Mouse (Mus musculus): ENCODE results near the gene Eps8l2. TPM values are rescaled to one million over a fixed set of nuclear protein-coding genes. Genes with fewer than 3 reads are reported as not detected.
A peak's percentile ranks its signal among the peaks of the same experiment; 100 is the strongest.

The Eps8l2 gene
- polyA plus RNA-seq, 1 experiment from 2014 or later, result 1.4 TPM

- no peaks in the 10 kb centered on the region for H3K9me3 ChIP-seq
- no peak overlapping the region for H3K27ac ChIP-seq (replicated peaks)
- H3K4me1 ChIP-seq, result peaks cover 7% of the 10 kb centered on the region
- no peak for ATAC-seq (ENCODE audit: extremely low read depth, insufficient number of reproducible peaks, low FRiP score, low TSS enrichment)
- H3K27me3 ChIP-seq (replicated peaks), result no peaks in the 10 kb centered on the region
- H3K4me3 ChIP-seq, result no peak overlapping the region
- no peak overlapping the region for H3K9ac ChIP-seq
- peaks cover 34% of the 10 kb centered on the region for H3K36me3 ChIP-seq
- WGBS, result 79% methylated on average over 6 of the region's 6 CpGs
- no peak overlapping the region for H3K4me2 ChIP-seq
These were observed 6.7 kb upstream of the Eps8l2 start for GRCm38 (mm10) chr7:141331990-141332389.

- no peak overlapping the region for H3K9ac ChIP-seq
- WGBS, result 81% methylated on average over 2 of the region's 2 CpGs
- H3K9me3 ChIP-seq, result no peaks in the 10 kb centered on the region
- peaks cover 26% of the 10 kb centered on the region for H3K27me3 ChIP-seq (replicated peaks)
- peaks cover 11% of the 10 kb centered on the region for H3K4me1 ChIP-seq
- ATAC-seq (ENCODE audit: extremely low read depth, insufficient number of reproducible peaks, low FRiP score, low TSS enrichment), result no peak
- H3K4me2 ChIP-seq, result no peak overlapping the region
- peaks cover 34% of the 10 kb centered on the region for H3K36me3 ChIP-seq
- no peak overlapping the region for H3K4me3 ChIP-seq
- no peak overlapping the region for H3K27ac ChIP-seq (replicated peaks)
These were observed 3.6 kb upstream of the Eps8l2 start for GRCm38 (mm10) chr7:141335044-141335579.

GRCm38 (mm10) chr7:141335682-141336081, 3.0 kb upstream of the Eps8l2 start:
- ATAC-seq (ENCODE audit: extremely low read depth, insufficient number of reproducible peaks, low FRiP score, low TSS enrichment), result no peak
- peaks cover 34% of the 10 kb centered on the region for H3K36me3 ChIP-seq

GRCm38 (mm10) chr7:141336296-141336695, 2.4 kb upstream of the Eps8l2 start:
- peaks cover 28% of the 10 kb centered on the region for H3K27me3 ChIP-seq (replicated peaks)
- WGBS, result 67% methylated on average over 3 of the region's 3 CpGs
- peaks cover 34% of the 10 kb centered on the region for H3K36me3 ChIP-seq
- no peaks in the 10 kb centered on the region for H3K9me3 ChIP-seq
- peaks cover 11% of the 10 kb centered on the region for H3K4me1 ChIP-seq
- H3K9ac ChIP-seq, result peak overlapping the region; percentile 7; the same call in 1 of the 2 replicates
- no peak overlapping the region for H3K4me2 ChIP-seq
- no peak for ATAC-seq (ENCODE audit: extremely low read depth, insufficient number of reproducible peaks, low FRiP score, low TSS enrichment)
- no peak overlapping the region for H3K27ac ChIP-seq (replicated peaks)
- H3K4me3 ChIP-seq, result no peak overlapping the region

More at GRCm38 (mm10) chr7:141335682-141336081, 3.0 kb upstream of the Eps8l2 start:
- Histone ChIP-seq H3K4me1 (peaks cover 11% of the 10 kb centered on the region), H3K4me2 (no peak overlapping the region), H3K27me3 (replicated peaks) (peaks cover 28% of the 10 kb centered on the region), H3K9ac (no peak overlapping the region), H3K4me3 (no peak overlapping the region), H3K9me3 (no peaks in the 10 kb centered on the region), H3K27ac (replicated peaks) (no peak overlapping the region)
- WGBS, result 86% methylated on average over 4 of the region's 4 CpGs

GRCm38 (mm10) chr7:141337716-141338416, 814 bp upstream of the Eps8l2 start:
- no peaks in the 10 kb centered on the region for H3K9me3 ChIP-seq
- no peak overlapping the region for H3K4me2 ChIP-seq
- no peak overlapping the region for H3K9ac ChIP-seq
- H3K27me3 ChIP-seq (replicated peaks), result peaks cover 28% of the 10 kb centered on the region
- no peak for ATAC-seq (ENCODE audit: extremely low read depth, insufficient number of reproducible peaks, low FRiP score, low TSS enrichment)
- H3K36me3 ChIP-seq, result peaks cover 29% of the 10 kb centered on the region
- 60% methylated on average over 3 of the region's 3 CpGs for WGBS
- H3K4me3 ChIP-seq, result no peak overlapping the region
- H3K4me1 ChIP-seq, result peaks cover 11% of the 10 kb centered on the region
- no peak overlapping the region for H3K27ac ChIP-seq (replicated peaks)

GRCm38 (mm10) chr7:141339215-141339920, 688 bp downstream of the Eps8l2 start:
- no peak overlapping the region for H3K27ac ChIP-seq (replicated peaks)
- H3K36me3 ChIP-seq, result peaks cover 14% of the 10 kb centered on the region
- peak overlapping the region; percentile 77 for H3K9ac ChIP-seq
- H3K4me2 ChIP-seq, result peak overlapping the region; percentile 69
- H3K4me3 ChIP-seq, result peak overlapping the region; percentile 30
- H3K9me3 ChIP-seq, result no peaks in the 10 kb centered on the region
- ATAC-seq (ENCODE audit: extremely low read depth, insufficient number of reproducible peaks, low FRiP score, low TSS enrichment), result no peak
- 29% methylated on average over 20 of the region's 20 CpGs for WGBS
- H3K4me1 ChIP-seq, result peaks cover 11% of the 10 kb centered on the region
- H3K27me3 ChIP-seq (replicated peaks), result peaks cover 28% of the 10 kb centered on the region

GRCm38 (mm10) chr7:141340023-141340422, 1.3 kb downstream of the Eps8l2 start:
- H3K4me2 ChIP-seq, result no peak overlapping the region
- H3K27ac ChIP-seq (replicated peaks), result no peak overlapping the region
- H3K27me3 ChIP-seq (replicated peaks), result peaks cover 28% of the 10 kb centered on the region
- peak overlapping the region; percentile 30; the same call in 1 of the 2 replicates for H3K9ac ChIP-seq
- 81% methylated on average over 7 of the region's 7 CpGs for WGBS
- peaks cover 7% of the 10 kb centered on the region for H3K36me3 ChIP-seq
- H3K4me3 ChIP-seq, result no peak overlapping the region
- H3K4me1 ChIP-seq, result peaks cover 11% of the 10 kb centered on the region
- ATAC-seq (ENCODE audit: extremely low read depth, insufficient number of reproducible peaks, low FRiP score, low TSS enrichment), result no peak
- no peaks in the 10 kb centered on the region for H3K9me3 ChIP-seq

- Histone ChIP-seq H3K27ac (replicated peaks) (no peak overlapping the region), H3K4me3 (no peak overlapping the region), H3K9ac (peak overlapping the region; percentile 30; the same call in 1 of the 2 replicates), H3K9me3 (no peaks in the 10 kb centered on the region), H3K4me1 (peaks cover 11% of the 10 kb centered on the region), H3K27me3 (replicated peaks) (peaks cover 28% of the 10 kb centered on the region), H3K4me2 (no peak overlapping the region), H3K36me3 (peaks cover 7% of the 10 kb centered on the region)
- ATAC-seq (ENCODE audit: extremely low read depth, insufficient number of reproducible peaks, low FRiP score, low TSS enrichment), result no peak
- 72% methylated on average over 6 of the region's 6 CpGs for WGBS
These were observed 1.8 kb downstream of the Eps8l2 start for GRCm38 (mm10) chr7:141340476-141340875.

- no peak for ATAC-seq (ENCODE audit: extremely low read depth, insufficient number of reproducible peaks, low FRiP score, low TSS enrichment)
- H3K9me3 ChIP-seq, result no peaks in the 10 kb centered on the region
- no peaks in the 10 kb centered on the region for H3K36me3 ChIP-seq
- H3K27me3 ChIP-seq (replicated peaks), result peaks cover 28% of the 10 kb centered on the region
- WGBS, result 74% methylated on average over 10 of the region's 10 CpGs
- H3K4me3 ChIP-seq, result no peak overlapping the region
- no peak overlapping the region for H3K4me2 ChIP-seq
- H3K27ac ChIP-seq (replicated peaks), result no peak overlapping the region
- no peak overlapping the region for H3K9ac ChIP-seq
- peaks cover 11% of the 10 kb centered on the region for H3K4me1 ChIP-seq
These were observed 3.1 kb downstream of the Eps8l2 start for GRCm38 (mm10) chr7:141341689-141342226.

GRCm38 (mm10) chr7:141343230-141343629, 4.5 kb downstream of the Eps8l2 start:
- H3K9ac ChIP-seq, result no peak overlapping the region
- no peak overlapping the region for H3K4me2 ChIP-seq
- WGBS, result 65% methylated on average over 2 of the region's 2 CpGs

GRCm38 (mm10) chr7:141343696-141344095, 5.0 kb downstream of the Eps8l2 start:
- Histone ChIP-seq H3K27ac (replicated peaks) (no peak overlapping the region), H3K36me3 (no peaks in the 10 kb centered on the region), H3K9ac (no peak overlapping the region), H3K4me1 (peaks cover 5% of the 10 kb centered on the region), H3K4me2 (no peak overlapping the region), H3K27me3 (replicated peaks) (peaks cover 14% of the 10 kb centered on the region), H3K9me3 (no peaks in the 10 kb centered on the region), H3K4me3 (no peak overlapping the region)
- 63% methylated on average over 7 of the region's 7 CpGs for WGBS
- no peak for ATAC-seq (ENCODE audit: extremely low read depth, insufficient number of reproducible peaks, low FRiP score, low TSS enrichment)

More at GRCm38 (mm10) chr7:141343230-141343629, 4.5 kb downstream of the Eps8l2 start:
- H3K4me1 ChIP-seq, result peaks cover 8% of the 10 kb centered on the region
- no peak overlapping the region for H3K4me3 ChIP-seq
- H3K9me3 ChIP-seq, result no peaks in the 10 kb centered on the region
- H3K27ac ChIP-seq (replicated peaks), result no peak overlapping the region
- ATAC-seq (ENCODE audit: extremely low read depth, insufficient number of reproducible peaks, low FRiP score, low TSS enrichment), result no peak
- no peaks in the 10 kb centered on the region for H3K36me3 ChIP-seq
- H3K27me3 ChIP-seq (replicated peaks), result peaks cover 19% of the 10 kb centered on the region
